Mouse (Mus musculus): Measurements from ENCODE around the gene Slc16a5. TPM values are rescaled to one million over a fixed set of nuclear protein-coding genes. Genes with fewer than 3 reads are reported as not detected.
A peak's percentile ranks its signal among the peaks of the same experiment; 100 is the strongest.

Slc16a5 gene
- polyA plus RNA-seq, 1 experiment, result 0.10 TPM

DNA sequence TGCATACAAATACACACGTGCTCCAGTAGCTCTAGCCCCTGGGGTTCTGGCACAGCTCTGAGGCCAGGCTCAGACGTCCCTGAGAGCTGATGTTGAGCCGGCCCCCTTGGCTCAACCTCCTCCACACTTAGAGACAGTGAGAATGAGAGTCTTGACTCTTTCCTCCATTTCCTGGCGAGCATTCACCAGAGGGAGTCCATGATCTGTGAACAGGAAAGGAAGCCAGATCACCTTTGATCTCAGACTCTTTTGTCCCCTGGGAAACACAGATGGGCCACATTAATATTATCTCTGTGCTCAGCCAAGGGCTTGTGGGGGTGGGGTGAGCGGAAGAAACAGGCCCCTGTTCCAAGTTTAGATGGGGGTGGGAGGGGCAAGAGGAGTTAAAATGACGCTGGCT lies 4.9 kb upstream of the Slc16a5 start:
- TF ChIP-seq MYOG (IDR thresholded peaks at IDR 0.05; ENCODE audit: control insufficient read depth in 1 of 3, insufficient read depth in 1 of 3, insufficient read length in 2 of 3, low read depth in 2 of 3) (no peak), E2F4 (IDR thresholded peaks at IDR 0.05; ENCODE audit: insufficient read depth) (no peak), TCF12 (IDR thresholded peaks at IDR 0.05; ENCODE audit: insufficient read depth, poor library complexity, severe bottlenecking) (no peak), USF1 (IDR thresholded peaks at IDR 0.05; ENCODE audit: low read depth) (no peak), TCF3 (IDR thresholded peaks at IDR 0.05; ENCODE audit: insufficient read length, low read depth) (no peak), POLR2AphosphoS2 (IDR thresholded peaks at IDR 0.05; ENCODE audit: insufficient read length, low read depth) (no peak)
- Histone ChIP-seq H3K4me3 (no peak overlapping the region), H3K79me2 (ENCODE audit: control insufficient read depth, insufficient read depth) (no peaks in the 10 kb centered on the region), H3K36me3 (ENCODE audit: control insufficient read depth, insufficient read depth) (no peaks in the 10 kb centered on the region), H3ac (ENCODE audit: control insufficient read depth, insufficient read length) (no peak overlapping the region), H3K27me3 (ENCODE audit: control insufficient read depth, insufficient read depth, insufficient read length) (peaks cover 14% of the 10 kb centered on the region), H3K4me2 (ENCODE audit: low read depth) (no peak overlapping the region)

DNA sequence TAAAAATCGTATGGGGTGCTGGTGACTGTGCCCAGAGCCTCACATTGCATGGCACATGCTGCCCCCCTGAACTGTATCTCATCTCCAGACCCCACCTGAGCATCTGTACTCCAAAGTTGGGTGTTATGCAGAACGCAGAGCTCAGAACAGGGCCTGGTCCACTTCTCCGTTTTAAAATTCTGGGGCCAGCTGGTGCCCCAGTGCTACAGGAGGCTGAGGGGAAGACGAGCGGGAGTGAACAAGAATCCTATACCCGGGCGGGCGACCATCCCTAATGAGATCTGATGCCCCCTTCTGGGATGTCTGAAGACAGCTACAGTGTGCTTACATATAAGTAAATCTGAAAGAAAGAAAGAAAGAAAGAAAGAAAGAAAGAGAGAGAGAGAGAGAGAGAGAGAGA lies 1.3 kb upstream of the Slc16a5 start:
- TF ChIP-seq TCF12 (IDR thresholded peaks at IDR 0.05; ENCODE audit: insufficient read depth, poor library complexity, severe bottlenecking), result no peak
- no peaks in the 10 kb centered on the region for H3K79me2 ChIP-seq (ENCODE audit: control insufficient read depth, insufficient read depth)
- H3K36me3 ChIP-seq (ENCODE audit: control insufficient read depth, insufficient read depth), result no peaks in the 10 kb centered on the region
- H3K4me3 ChIP-seq, result no peak overlapping the region
- no peak overlapping the region for H3K4me2 ChIP-seq (ENCODE audit: low read depth)
- peaks cover 19% of the 10 kb centered on the region for H3K27me3 ChIP-seq (ENCODE audit: control insufficient read depth, insufficient read depth, insufficient read length)
- no peak overlapping the region for H3ac ChIP-seq (ENCODE audit: control insufficient read depth, insufficient read length)

DNA sequence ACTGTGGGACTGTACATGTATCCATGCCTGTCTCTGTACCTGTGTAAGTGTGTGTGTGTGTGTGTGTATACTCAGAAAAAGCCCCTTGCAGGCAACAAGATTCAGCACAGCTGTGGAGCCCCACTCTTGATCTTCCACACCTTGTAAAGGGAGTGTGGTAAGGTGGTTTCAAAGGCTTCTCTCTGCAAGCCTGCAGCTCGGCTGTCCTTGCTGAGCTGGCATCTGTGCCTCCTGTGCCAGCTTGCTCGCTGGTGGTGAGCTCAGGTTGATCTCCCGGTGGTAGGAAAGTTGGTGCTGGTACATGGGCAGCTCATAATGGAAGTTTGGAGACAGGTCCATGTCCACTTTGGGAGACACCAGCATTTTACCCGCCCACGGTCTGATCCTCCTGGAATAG lies 430 bp upstream of the Slc16a5 start:
- Histone ChIP-seq H3ac (ENCODE audit: control insufficient read depth, insufficient read length) (no peak overlapping the region), H3K79me2 (ENCODE audit: control insufficient read depth, insufficient read depth) (no peaks in the 10 kb centered on the region), H3K4me3 (no peak overlapping the region), H3K27me3 (ENCODE audit: control insufficient read depth, insufficient read depth, insufficient read length) (peaks cover 15% of the 10 kb centered on the region), H3K4me2 (ENCODE audit: low read depth) (no peak overlapping the region), H3K36me3 (ENCODE audit: control insufficient read depth, insufficient read depth) (no peaks in the 10 kb centered on the region)
- TF ChIP-seq TCF3 (IDR thresholded peaks at IDR 0.05; ENCODE audit: insufficient read length, low read depth) (no peak), TCF12 (IDR thresholded peaks at IDR 0.05; ENCODE audit: insufficient read depth, poor library complexity, severe bottlenecking) (no peak), REST (IDR thresholded peaks at IDR 0.05; ENCODE audit: insufficient read depth, insufficient read length) (no peak), MYOD1 (IDR thresholded peaks at IDR 0.05; ENCODE audit: control insufficient read depth in 1 of 3, insufficient read length in 2 of 3, low read depth in 2 of 3) (no peak), CEBPB (IDR thresholded peaks at IDR 0.05; ENCODE audit: insufficient read depth, poor library complexity, severe bottlenecking) (no peak), POLR2AphosphoS2 (IDR thresholded peaks at IDR 0.05; ENCODE audit: insufficient read length, low read depth) (no peak), E2F4 (IDR thresholded peaks at IDR 0.05; ENCODE audit: insufficient read depth) (no peak), MAX (IDR thresholded peaks at IDR 0.05; ENCODE audit: low read depth) (no peak)

DNA sequence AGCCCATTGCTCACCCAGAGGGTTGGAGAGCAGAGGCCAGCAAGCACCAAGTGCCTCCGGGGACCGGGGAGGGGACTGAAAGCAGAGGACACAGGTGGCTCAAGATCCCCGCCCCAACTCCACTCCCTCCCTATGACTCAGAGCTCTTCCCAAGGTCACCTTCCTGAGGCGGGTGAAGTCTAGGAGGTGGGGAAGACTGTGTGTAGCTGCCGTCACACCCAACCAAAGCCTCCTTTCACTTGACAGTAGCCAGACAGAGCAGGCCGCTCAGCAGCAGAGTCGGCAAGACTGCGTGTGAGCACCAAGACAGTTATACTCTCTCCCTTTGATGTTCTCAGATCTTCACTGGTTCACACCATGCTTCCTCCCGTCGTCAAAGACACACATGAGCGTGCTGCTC lies 1.1 kb downstream of the Slc16a5 start:
- H3K79me2 ChIP-seq (ENCODE audit: control insufficient read depth, insufficient read depth), result no peaks in the 10 kb centered on the region
- no peak overlapping the region for H3K4me3 ChIP-seq
- H3K27me3 ChIP-seq (ENCODE audit: control insufficient read depth, insufficient read depth, insufficient read length), result peaks cover 10% of the 10 kb centered on the region
- H3K36me3 ChIP-seq (ENCODE audit: control insufficient read depth, insufficient read depth), result no peaks in the 10 kb centered on the region
- H3ac ChIP-seq (ENCODE audit: control insufficient read depth, insufficient read length), result no peak overlapping the region
- TF ChIP-seq SRF (IDR thresholded peaks at IDR 0.05; ENCODE audit: control insufficient read depth, insufficient read length, low read depth), result no peak
- no peak overlapping the region for H3K4me2 ChIP-seq (ENCODE audit: low read depth)

- Histone ChIP-seq H3ac (ENCODE audit: control insufficient read depth, insufficient read length) (no peak overlapping the region), H3K27me3 (ENCODE audit: control insufficient read depth, insufficient read depth, insufficient read length) (peaks cover 6% of the 10 kb centered on the region), H3K79me2 (ENCODE audit: control insufficient read depth, insufficient read depth) (no peaks in the 10 kb centered on the region), H3K4me3 (no peak overlapping the region), H3K36me3 (ENCODE audit: control insufficient read depth, insufficient read depth) (no peaks in the 10 kb centered on the region), H3K4me2 (ENCODE audit: low read depth) (no peak overlapping the region)
- TF ChIP-seq POLR2A (IDR thresholded peaks at IDR 0.05; ENCODE audit: insufficient read length, low read depth) (no peak), TCF12 (IDR thresholded peaks at IDR 0.05; ENCODE audit: insufficient read depth, poor library complexity, severe bottlenecking) (no peak), MAX (IDR thresholded peaks at IDR 0.05; ENCODE audit: low read depth) (no peak), POLR2AphosphoS2 (IDR thresholded peaks at IDR 0.05; ENCODE audit: insufficient read length, low read depth) (no peak), TCF3 (IDR thresholded peaks at IDR 0.05; ENCODE audit: insufficient read length, low read depth) (no peak), MYOG (IDR thresholded peaks at IDR 0.05; ENCODE audit: control insufficient read depth in 1 of 3, insufficient read depth in 1 of 3, insufficient read length in 2 of 3, low read depth in 2 of 3) (no peak)
These were observed 2.6 kb downstream of the Slc16a5 start for GRCm38 (mm10) chr11:115464851-115465250.

DNA sequence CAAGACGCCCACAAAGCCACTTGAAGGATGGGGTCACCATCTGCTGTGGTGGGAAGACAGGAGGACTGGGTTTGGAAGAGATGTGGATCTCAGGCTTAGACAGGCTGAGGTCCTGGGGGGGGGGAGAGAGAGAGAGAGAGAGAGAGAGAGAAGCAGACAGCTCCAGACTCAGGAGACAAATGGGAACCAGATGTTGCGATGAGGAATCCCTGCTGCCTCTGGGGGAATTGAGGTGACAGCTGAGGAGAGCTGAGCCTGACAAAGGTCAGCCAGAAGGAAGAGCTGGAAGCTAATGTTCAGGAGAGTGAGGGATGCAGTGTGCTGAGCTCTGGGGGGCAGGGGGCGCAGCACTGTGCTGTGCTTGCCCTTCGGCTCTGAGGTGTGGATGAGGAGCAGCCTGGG lies 4.9 kb downstream of the Slc16a5 start:
- TF ChIP-seq MYOD1 (IDR thresholded peaks at IDR 0.05; ENCODE audit: control insufficient read depth in 1 of 3, insufficient read length in 2 of 3, low read depth in 2 of 3), result peak in 1 of 3 experiments; percentile 6
- TF ChIP-seq E2F4 (IDR thresholded peaks at IDR 0.05; ENCODE audit: insufficient read depth), result no peak
- no peak for TF ChIP-seq MAX (IDR thresholded peaks at IDR 0.05; ENCODE audit: low read depth)
- H3K4me2 ChIP-seq (ENCODE audit: low read depth), result peak overlapping the region; percentile 49
- no peaks in the 10 kb centered on the region for H3K36me3 ChIP-seq (ENCODE audit: control insufficient read depth, insufficient read depth)
- no peaks in the 10 kb centered on the region for H3K79me2 ChIP-seq (ENCODE audit: control insufficient read depth, insufficient read depth)
- H3K27me3 ChIP-seq (ENCODE audit: control insufficient read depth, insufficient read depth, insufficient read length), result peaks cover 6% of the 10 kb centered on the region
- H3K4me3 ChIP-seq, result no peak overlapping the region
- H3ac ChIP-seq (ENCODE audit: control insufficient read depth, insufficient read length), result no peak overlapping the region

Measured in myocyte (in vitro differentiated cells).